Mouse (Mus musculus): ENCODE measurements around the gene 1700025G04Rik.

DNA sequence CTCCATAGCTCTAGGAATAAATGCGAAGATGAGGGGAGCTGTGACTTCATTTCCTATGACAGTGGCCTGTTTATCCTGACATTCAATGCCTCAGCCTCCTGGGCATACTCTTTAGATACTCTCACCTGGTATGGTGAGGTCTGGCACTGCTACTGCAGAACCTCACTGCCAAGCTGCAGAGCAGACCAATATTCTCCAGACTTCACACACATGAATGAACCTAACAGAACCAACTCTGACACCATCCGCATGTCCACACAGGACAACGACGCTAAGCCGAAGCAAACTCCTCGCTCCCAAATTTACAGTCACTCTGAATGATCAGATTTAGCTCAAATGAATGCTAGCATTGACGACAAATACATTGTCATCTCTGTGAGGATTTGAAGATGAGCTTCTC lies 24.4 kb downstream of the 1700025G04Rik start:
- TF ChIP-seq CTCF (IDR thresholded peaks at IDR 0.05; ENCODE audit: extremely low read depth, insufficient read depth, low read length) (no peak), POLR2A (IDR thresholded peaks at IDR 0.05; ENCODE audit: extremely low read depth, insufficient read depth, low read length) (no peak)

Data from cortical plate, adult 2 months (tissue).